Mouse (Mus musculus) gastrocnemius, postnatal 14 days (tissue): ENCODE data around the gene Oaz2. TPM values are rescaled to one million over a fixed set of nuclear protein-coding genes. Genes with fewer than 3 reads are reported as not detected.
A peak's percentile ranks its signal among the peaks of the same experiment; 100 is the strongest.
"Not testable (repeated sequence)": the region's sequence is repeated elsewhere in the genome, so short reads cannot be mapped to it uniquely, and the experiment has no call there.

Experiments used
- DNase-seq: peaks from one replicate; pipeline ENCODE4 v3.0.0; 2021; ENCODE audit warnings: mixed read lengths
- intact Hi-C: fragments of 180-260 bp; cut with DNase I; formaldehyde crosslinking; loops from one replicate; pipeline ENCODE4 v1.15.1; 2025; ENCODE audit warnings: low total_unique reads
- total RNA-seq, 2 experiments: library from RNA; stranded (reverse); gene quantifications; 2 replicates each; pipeline ENCODE4 v1.2.3; 2021

Gene Oaz2
- total RNA-seq, 2 experiments from 2014 or later, result 258 to 262 TPM

DNA sequence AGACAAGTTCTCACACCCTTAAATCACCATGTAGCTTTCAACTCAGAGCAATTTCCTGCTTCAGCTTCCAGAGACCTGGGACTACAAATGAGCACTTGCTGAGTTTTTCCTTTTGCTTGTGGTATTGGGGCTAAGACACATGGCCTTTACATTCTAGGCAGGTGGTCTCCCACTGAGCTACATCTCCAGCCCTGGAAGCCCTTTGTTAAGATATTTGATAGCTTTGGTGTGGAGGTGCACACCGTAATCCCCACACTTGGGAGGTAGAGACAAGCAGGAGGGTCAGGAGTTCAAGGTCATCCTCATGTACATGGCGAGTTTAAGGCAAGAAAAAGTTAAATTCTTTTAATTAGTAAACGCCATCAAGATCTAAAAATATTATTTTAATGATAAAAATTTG lies 14.4 kb downstream of the Oaz2 start:
- no peak for DNase-seq
- intact Hi-C loops, result no loop called here

DNA sequence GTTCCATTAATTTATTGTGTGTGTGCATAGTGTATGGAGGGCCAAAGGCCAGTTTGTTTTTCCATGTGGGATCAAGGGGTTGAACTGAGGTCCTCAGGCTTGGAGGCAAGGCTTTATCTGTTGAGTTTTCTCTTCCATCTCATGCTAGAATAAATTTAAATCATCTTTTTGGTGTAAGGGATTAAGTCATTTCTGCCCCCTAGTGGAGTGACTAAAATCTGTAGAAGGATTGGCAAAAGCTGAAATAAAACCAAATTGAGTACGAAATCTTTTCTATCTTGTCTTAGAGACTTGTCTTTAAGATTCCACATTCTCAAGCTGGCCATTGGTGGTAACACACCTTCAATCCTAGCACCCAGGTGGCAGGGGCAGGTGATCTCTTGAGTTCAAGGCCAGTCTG lies 15.2 kb downstream of the Oaz2 start:
- intact Hi-C loops, result no loop called here
- no peak for DNase-seq

DNA sequence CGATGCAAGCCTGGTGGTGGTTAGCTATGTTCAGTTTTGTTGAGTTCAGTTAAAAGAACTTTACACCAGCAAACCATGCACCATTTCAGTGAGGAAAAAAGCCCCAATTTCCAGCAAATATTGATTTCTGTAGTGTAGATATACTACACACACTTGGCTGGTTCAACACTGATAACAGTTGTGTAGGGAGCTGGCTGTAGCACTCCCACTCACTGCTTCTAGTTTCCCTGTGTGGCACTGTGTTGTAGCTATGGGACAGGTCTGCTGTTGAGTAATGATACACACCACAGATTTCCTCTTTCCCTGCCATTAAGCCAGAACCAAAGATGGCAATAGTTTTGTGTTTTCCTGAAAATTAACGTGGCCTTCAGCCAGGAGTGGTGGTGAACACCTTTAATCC lies 16.9 kb downstream of the Oaz2 start:
- intact Hi-C loops, result no loop called here
- no peak for DNase-seq

DNA sequence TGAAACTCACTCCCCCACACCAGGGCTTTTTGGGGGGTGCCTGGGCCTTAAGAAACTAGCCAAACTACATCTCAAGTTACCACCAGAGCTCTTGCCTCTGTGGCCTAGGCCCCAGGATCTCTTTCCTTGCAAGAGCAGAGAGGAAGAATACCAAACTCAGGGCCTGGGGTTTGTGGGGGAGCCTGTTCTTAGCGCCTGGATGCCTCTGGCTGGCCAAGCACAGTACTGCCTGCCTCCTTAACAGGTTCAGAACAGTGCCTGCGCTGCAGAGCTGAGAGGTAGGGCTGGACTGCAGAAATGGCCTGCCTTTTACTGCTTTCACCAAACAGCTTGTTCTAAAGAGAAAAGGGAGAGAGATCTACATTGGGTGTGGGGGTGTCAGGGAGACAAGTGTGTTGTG lies 22.1 kb downstream of the Oaz2 start:
- intact Hi-C loops, result loop anchor here (10.0 kb wide), 1 partner anchor 145 kb away; no protein-coding TSS in a partner anchor
- DNase-seq, result not testable (repeated sequence)

DNA sequence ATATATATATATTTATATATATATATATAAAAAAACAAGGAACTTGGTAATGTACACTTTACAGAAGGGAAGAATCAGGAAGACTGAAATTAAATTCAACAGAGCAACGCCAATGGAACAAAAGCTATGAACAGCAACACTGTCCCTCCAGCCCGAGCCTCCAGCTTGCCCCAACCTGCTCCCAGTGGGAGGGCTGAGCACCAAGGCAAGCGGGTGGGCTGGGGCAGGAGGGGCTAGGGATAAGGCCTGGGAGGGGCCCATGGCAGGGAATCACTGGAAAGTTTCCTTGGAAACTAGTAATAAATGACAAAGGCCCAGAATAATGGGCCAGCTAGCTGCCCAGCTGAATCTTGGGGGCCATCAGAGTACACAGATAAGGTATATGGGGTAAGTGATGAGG lies 24.7 kb downstream of the Oaz2 start:
- intact Hi-C loops, result loop anchor here (10.0 kb wide), 1 partner anchor 142 kb away; no protein-coding TSS in a partner anchor
- no peak for DNase-seq

DNA sequence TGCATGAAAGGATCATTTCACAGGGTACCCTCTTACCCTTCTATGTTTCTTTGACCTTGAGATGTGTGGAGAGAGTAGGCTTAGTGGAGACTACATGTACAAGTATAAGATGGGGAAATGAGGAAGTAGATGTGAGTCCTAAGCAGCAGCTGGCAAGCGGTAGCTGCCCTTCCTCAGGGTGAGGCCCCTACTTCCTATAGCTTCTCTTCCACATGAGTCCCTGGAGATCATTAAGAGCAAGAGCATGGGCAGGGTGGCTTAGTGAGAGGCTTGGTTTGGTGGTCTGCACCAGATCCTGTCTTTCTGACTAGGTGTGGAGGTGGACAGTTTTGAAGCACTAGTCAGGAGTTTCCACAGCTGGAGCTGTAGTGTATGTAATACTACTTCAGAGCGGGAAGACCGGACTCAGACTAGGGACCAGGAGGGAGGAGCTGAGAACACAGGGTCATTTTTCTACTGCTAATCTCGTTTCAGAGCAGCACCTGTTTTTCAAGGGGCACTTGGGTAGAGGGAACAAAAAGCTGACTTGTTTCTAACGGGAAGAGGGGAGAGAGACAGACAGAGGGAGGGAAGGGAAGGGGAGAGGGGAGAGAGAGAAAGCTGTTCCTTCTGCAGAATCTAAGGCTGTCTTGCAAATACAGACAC lies 25.3 kb downstream of the Oaz2 start:
- intact Hi-C loops, result loop anchor here (10.0 kb wide), 1 partner anchor 142 kb away; no protein-coding TSS in a partner anchor
- no peak for DNase-seq

DNA sequence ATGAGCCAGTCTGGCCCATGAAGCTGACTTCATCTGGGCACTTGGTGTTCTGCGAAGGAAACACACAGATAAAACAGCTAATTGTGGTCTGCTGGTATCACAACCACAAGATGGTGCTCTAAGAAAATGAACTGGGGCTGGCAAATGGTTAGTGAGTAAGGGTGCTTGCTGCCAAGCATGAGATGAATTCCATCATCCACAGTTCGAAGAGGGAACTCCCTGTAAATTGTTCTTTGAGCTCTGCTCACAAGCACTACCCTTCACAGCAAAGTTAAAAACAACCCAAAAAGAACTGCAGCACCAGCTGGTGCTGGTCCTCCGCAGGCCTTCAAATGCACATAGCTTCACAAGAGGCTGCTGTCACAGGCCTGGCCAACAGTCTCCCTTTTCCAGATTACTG lies 27.8 kb downstream of the Oaz2 start:
- no peak for DNase-seq
- intact Hi-C loops, result loop anchor here (10.0 kb wide), 1 partner anchor 139 kb away; no protein-coding TSS in a partner anchor

DNA sequence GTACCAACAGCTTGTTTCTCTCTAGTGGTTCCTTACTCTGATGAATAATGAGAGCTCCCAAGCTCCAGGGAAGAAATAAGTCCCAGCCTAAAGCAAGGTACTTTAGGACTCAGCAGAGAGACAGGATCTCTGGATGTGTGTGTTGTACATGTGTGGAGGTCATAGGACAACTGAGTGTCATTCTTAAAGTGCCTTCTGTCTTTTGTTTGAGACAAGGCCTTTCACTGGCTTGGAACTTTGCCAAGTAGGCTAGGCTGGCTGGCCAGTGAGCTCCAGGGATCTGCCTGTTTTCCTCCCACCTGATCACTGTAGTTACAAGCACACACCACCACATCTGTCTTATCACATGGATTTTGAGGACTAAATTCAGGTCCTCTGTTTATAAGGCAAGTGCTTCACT lies 28.5 kb downstream of the Oaz2 start:
- no peak for DNase-seq
- intact Hi-C loops, result loop anchor here (10.0 kb wide), 1 partner anchor 138 kb away; no protein-coding TSS in a partner anchor

DNA sequence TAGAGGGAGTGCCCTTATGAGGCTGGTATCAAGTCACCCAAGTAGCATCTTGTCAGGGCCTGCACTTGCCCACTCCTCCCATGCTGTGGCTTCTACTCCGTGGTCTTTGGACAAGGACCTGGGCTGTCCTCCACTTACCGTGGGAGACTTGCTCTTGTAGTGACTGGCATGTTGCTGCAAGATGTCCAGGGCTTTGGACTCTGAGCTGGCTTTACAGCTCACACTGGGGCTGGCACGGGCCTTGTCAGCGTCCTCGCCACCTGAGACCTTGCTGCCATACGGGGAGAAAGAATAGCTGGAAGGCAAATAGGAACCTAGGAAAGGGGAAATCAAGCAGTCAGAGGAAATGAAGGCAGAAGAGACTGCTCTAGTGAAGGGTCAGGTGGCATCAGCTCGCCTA lies 29.6 kb downstream of the Oaz2 start:
- intact Hi-C loops, result loop anchor here (10.0 kb wide), 1 partner anchor 137 kb away; no protein-coding TSS in a partner anchor
- no peak for DNase-seq

DNA sequence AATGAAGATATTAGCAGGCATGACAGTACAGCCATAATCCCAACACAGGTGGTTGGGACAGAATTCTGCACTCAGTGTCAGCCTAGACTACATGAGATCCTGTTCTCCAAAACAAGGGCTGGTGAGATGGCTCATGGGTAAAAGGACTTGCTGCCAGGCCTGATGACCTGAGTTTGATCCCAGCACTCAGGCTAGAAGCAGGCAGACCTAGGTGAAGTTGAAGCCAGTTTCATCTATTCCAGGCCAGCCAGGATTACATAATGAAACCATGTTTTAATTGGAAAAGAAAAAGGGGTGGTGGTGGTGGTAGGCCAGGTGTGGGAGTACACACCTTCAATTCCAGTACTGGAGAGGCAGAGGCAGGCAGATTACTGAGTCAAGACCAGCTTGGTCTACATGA lies 30.2 kb downstream of the Oaz2 start:
- intact Hi-C loops, result loop anchor here (10.0 kb wide), 1 partner anchor 137 kb away; no protein-coding TSS in a partner anchor
- DNase-seq, result no peak

DNA sequence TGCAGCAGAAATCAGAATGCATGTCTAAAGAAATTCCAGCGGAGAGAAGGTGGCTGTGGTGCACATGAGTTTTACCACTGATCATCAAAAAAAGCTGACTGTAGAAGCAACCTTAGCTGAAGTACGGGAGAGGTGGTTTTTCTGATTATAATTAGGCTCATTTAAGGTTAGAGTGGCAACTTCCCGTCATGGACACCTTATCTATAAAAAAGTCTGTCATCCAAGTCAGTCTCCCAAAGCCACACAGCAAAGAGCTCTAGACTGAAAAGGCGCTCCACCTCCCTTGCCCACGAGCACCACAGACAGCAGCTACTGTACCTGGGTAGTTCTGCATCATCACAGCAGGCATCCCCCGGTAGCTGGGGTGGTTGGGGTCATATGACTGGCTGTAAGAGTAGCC lies 32.7 kb downstream of the Oaz2 start:
- intact Hi-C loops, result no loop called here
- DNase-seq, result no peak

DNA sequence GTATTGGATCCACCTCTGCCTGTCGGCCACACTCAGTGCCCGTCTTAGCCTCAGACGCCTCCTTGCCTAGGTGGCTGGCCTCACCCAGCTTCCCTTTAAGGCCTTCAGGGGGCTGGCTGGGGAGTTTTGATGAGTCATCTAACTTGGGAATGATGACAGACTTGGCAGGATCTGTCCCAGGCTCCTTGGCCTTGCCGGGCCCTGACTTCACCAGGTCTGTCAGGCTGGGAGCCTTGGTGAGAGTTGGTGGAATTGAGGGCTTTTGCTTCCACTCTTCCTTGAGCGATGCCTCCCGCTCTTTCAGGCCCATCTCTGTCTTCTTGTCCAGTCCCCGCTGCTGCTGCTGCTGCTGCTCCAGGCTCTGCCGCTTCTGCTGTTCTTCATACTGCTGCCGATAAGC lies 34.5 kb downstream of the Oaz2 start:
- peak; percentile 23 for DNase-seq
- intact Hi-C loops, result no loop called here

DNA sequence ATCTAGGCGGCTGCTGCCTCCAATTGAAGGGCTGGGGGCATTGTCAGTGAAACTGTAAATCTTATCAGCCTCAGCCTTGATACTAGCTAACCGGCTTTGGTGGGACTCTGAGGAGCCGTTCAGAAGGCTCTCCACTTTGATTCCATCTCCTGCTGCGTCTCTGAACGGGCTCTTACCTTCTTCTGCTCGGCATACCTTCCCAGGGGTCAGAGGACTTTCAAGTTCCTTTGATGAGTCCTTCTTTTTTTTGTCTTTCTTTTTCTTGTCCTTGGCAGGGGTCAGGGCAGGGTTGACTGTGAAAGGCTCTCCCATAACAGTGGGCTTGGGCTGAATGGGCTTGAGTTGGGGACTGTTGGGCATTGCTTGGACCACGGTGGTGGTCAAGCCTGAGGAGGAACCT lies 35.4 kb downstream of the Oaz2 start:
- DNase-seq, result no peak
- intact Hi-C loops, result no loop called here

DNA sequence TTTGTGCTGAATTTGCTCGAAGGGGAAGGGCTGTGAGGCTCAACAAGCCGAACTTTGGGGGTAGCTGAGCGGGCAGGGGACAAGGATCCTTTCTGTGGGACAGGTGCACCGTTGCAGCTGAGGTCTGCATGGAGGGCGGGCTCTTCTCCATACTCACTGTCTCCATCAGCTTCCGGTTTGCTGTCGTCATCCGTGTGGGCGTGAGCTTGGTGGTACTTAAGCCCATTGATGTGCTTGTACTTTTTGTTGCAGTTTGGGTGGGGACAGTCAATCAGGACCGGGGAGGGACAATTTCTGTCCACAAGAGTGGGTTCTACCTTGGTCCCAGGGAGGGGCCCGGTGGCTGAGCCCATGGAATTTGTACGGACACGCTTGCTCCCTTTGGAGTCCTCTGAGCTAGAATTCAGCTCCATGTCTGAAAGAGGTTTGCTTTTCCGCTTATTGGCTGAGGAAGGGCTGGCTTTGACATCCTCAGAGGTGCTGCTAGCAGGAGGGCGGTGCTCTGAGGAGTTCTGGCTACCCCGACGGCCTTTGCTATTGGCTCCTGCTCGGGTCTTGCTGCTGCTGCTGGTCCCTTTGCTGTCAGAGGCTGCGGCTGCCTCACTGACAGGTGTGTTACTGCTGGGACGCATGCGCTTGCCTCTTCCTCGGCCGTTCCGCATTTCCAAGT lies 36.3 kb downstream of the Oaz2 start:
- no peak for DNase-seq
- intact Hi-C loops, result no loop called here

DNA sequence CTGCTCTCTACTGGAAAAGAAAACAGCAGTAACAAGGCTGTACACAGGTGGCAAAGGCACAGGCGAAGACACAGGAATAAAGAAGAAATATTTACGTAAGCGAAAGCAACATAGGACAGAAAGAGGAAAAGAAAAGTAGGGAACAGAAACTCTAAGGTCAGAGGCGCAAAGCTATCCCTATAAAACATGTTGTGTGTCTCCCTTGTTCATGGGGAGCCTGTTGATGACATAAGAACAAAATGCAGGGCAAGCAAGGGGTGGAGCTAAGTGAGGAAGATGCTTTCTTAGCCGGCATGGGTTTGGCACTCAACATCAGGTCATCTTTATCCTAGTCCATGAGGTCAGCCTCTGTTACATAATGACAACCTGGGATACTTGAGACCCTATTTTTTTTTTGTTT lies 50.4 kb downstream of the Oaz2 start:
- intact Hi-C loops, result no loop called here
- no peak for DNase-seq

DNA sequence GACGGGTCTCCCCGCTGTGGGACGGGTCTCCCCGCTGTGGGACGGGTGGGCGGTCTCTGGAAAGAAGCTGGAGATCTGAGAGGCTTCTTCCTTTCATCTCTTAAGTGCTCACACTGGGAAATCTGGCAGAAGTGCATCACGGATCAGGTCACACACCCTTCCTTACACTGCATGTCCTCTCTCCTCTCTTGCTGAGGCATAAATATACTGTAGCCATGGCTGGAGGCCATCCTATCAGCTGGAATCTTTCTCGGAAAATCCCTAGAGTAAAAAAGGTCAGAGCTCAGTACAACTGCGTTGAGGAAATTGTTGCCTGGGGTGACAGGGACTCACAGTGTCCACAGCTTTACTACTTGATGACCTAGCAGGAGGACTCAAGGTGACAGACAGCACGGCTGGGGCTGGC lies 53.4 kb downstream of the Oaz2 start:
- no peak for DNase-seq
- intact Hi-C loops, result no loop called here

DNA sequence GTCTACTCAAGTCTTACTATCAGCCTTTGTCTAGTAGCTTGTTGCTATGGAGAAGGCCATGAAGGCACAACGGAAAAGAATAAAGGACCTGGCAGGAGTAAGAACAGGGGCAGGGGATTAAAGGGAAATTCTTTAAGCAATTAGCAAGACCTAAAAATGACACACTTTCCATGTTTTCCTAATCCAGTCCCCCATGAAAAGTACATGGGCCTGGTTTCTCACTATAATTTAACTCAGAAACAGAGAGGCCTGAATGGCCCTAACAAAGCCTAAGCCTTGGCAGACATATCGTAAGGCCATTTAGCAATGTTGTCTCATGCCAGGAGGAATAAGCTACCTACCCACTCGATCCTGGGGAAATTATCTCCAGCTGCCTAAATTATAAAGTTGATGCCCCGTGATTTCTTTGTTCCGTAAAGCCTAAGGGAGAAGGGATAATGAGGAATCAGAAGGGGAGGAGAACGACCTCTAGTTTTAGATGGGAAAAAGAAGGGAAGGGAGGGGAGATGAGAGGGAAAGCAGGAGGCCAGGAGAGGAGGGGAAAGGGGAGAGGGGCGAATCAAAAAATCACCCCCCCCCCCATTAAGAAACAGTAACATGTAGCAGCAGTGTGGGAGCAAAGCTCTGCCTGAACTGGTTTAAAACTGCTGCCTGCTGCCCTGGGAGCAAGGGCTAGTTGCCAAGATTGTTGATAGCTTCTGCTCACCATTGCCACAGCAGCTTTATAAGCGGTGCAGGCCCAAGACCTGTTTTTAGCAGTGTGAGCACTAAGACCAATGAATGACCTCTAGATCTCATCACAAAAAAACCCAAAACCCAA lies 56.9 kb downstream of the Oaz2 start:
- DNase-seq, result peak; percentile 41
- intact Hi-C loops, result no loop called here

DNA sequence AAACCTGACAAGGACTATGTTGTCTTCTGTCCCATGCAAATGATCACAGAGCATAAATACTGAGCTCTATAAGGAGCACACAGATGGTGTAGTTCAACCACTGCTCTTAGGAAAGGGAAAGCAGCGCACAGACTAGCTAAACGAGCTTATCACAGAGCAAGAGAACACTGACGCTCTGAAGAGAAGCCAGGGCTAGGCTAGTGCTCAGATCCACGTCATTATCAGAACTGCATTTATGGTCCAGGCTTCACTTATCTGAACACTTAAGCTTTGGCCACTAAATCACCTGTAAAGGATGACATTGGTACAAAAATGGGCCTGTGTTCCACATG lies 57.5 kb downstream of the Oaz2 start:
- no peak for DNase-seq
- intact Hi-C loops, result no loop called here

DNA sequence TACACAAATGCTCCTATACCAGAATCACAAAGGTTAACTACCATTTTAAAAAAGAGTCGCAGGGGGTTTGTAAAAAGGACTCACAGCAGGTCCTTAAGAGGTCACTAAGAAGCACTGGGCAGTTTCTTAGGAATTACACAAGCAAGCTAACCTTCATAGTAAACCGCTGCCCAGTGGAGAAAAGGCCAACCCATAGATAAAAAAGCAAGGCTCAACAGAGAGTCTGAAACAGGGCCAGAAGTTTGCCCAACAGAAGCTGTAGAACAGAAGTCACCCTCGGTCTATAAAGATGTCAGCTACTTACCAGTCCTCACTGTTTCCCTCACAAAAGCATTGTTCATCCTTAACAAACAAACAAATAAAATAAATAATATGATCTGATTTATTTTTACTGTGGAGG lies 58.6 kb downstream of the Oaz2 start:
- intact Hi-C loops, result no loop called here
- no peak for DNase-seq

DNA sequence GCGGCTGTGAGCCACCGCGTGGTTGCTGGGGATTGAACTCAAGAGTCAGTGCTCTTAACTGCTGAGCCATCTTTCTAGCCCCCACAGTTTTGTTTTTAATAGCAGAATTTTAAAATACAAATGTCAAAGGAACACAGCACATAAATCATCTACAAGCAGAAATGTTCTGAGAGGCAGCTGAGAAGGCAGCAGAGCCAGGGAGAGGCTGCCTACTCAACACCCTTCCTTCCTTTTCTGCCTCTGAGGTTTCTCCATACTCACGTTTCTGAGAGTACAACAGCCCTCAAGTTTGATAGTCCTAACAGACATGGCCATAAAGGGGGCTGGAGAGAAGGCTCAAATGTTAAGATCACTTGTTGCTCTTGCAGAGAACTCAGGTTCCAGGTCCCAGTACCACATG lies 59.7 kb downstream of the Oaz2 start:
- DNase-seq, result no peak
- intact Hi-C loops, result no loop called here

DNA sequence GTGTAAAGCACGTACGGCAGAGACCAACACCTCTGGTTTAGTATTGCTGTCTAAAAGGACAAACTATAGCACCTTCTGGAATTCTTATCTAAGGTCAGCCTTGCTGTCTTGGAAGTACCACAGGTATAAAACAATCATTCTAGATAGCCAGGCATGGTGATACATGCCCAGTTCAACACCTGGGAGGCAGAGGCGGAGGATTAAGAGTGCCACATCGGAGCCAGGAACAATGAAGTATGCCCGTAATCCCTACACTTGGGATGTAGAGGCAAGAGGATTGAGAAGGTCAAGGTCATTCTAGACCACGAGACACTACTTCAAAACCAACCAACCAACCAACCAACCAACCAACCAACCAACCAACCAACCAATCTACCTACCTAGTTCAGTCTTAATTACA lies 60.8 kb downstream of the Oaz2 start:
- no peak for DNase-seq
- intact Hi-C loops, result no loop called here
